Mouse (Mus musculus) heart, adult 2 months (tissue): ENCODE measurements around the gene Dusp7. TPM values are rescaled to one million over a fixed set of nuclear protein-coding genes. Genes with fewer than 3 reads are reported as not detected.
A peak's percentile ranks its signal among the peaks of the same experiment; 100 is the strongest.

Experiments used
- DNase-seq, 2 experiments: peaks; one replicate each; pipeline ENCODE4 v3.0.0; 2021
- H3K27ac ChIP-seq: fragments of 200-600 bp; 2 replicates; pipeline ENCODE4 v1.8.1; 2022
- H3K27me3 ChIP-seq: fragments of 200-500 bp; 2 replicates; pipeline ENCODE4 v1.6.1; 2012; ENCODE audit warnings: mild to moderate bottlenecking, low read length, inconsistent platforms, mixed read lengths; ENCODE audit not compliant: control insufficient read depth, insufficient read depth
- H3K36me3 ChIP-seq: fragments of 200-500 bp; 2 replicates; pipeline ENCODE4 v1.6.1; 2012; ENCODE audit warnings: low read length, inconsistent platforms; ENCODE audit not compliant: control insufficient read depth, insufficient read depth
- H3K4me1 ChIP-seq: fragments of 200-500 bp; 2 replicates; pipeline ENCODE4 v1.6.1; 2011; ENCODE audit warnings: low read length; ENCODE audit not compliant: control insufficient read depth, insufficient read depth
- H3K4me3 ChIP-seq: fragments of 200-600 bp; 2 replicates; pipeline ENCODE4 v1.8.1; 2022
- H3K79me2 ChIP-seq: fragments of 200-500 bp; replicated peaks from 2 replicates; pipeline ENCODE4 v1.6.1; 2012; ENCODE audit warnings: mild to moderate bottlenecking, inconsistent platforms, low read length, moderate library complexity, mixed read lengths; ENCODE audit not compliant: control insufficient read depth, insufficient read depth
- H3K9ac ChIP-seq: fragments of 200-500 bp; 2 replicates; pipeline ENCODE4 v1.6.1; 2012; ENCODE audit warnings: low read depth, mild to moderate bottlenecking, control low read depth, inconsistent platforms, low read length, mixed read lengths
- CTCF ChIP-seq: fragments of 200-600 bp; IDR thresholded peaks from 2 replicates; pipeline ENCODE4 v1.8.1; 2022; ENCODE audit warnings: antibody characterized with exemption, mild to moderate bottlenecking, moderate library complexity
- EP300 ChIP-seq: fragments of 200-500 bp; IDR thresholded peaks from 2 replicates; pipeline ENCODE4 v1.6.1; 2011; ENCODE audit warnings: low read depth, low read length, control low read depth; ENCODE audit not compliant: insufficient read depth
- POLR2A ChIP-seq: fragments of 200-500 bp; IDR thresholded peaks from 2 replicates; pipeline ENCODE4 v1.6.1; 2011; ENCODE audit warnings: mild to moderate bottlenecking, low read depth, low read length, control low read depth; ENCODE audit not compliant: insufficient read depth
- WGBS: fragments of 180-500 bp; shearing (Covaris S2); methylation state at CpG from one replicate; pipeline ENCODE4 v1.1.7; 2018; 5-methylcytosine and 5-hydroxymethylcytosine counted together
- intact Hi-C: fragments of 180-260 bp; cut with DNase I; formaldehyde crosslinking; loops from one replicate; pipeline ENCODE4 v1.15.1; 2025
- polyA plus RNA-seq: library from polyadenylated mRNA; depleted of rRNA; stranded (reverse); fragments of >200 nt; gene quantifications from 2 replicates; pipeline ENCODE4 v1.2.3, GENCODE M21; 2012
- total RNA-seq, 2 experiments: library from RNA; stranded (reverse); gene quantifications; 2 replicates each; pipeline ENCODE4 v1.2.3; 2021

Dusp7 gene
- total and polyA plus RNA-seq, 3 experiments = 47.6 to 102 (median 64.9) TPM

- Histone ChIP-seq H3K4me3 (peak overlapping the region; percentile 97), H3K9ac (peak overlapping the region; percentile 91), H3K27me3 (no peaks in the 10 kb centered on the region), H3K79me2 (peaks cover 15% of the 10 kb centered on the region), H3K4me1 (peaks cover 13% of the 10 kb centered on the region), H3K36me3 (peaks cover 8% of the 10 kb centered on the region), H3K27ac (peak overlapping the region; percentile 93)
- intact Hi-C loops = loop anchor here (5.0 kb wide), 1 partner anchor 107 kb away; the partner anchor contains the start of genes Parp3 and Rrp9
- 3% methylated on average over 11 of the region's 11 CpGs for WGBS
- DNase-seq = peak; percentile 74
- no peak for TF ChIP-seq CTCF
- peak; percentile 58; the same call in 1 of the 2 replicates for TF ChIP-seq EP300
- TF ChIP-seq POLR2A = 0 out of 2 replicates have a peak, but pooled peaks have one; percentile 25
Measured at GRCm38 (mm10) chr9:106369801-106370485, 1.5 kb downstream of the Dusp7 start.

GRCm38 (mm10) chr9:106370620-106371383 is 2.4 kb downstream of the Dusp7 start:
- intact Hi-C loops = no loop called here
- peak overlapping the region; percentile 91 for H3K9ac ChIP-seq

GRCm38 (mm10) chr9:106371384-106371671 is 2.9 kb downstream of the Dusp7 start:
- no peak for DNase-seq
- TF ChIP-seq POLR2A = no peak
- no peak for TF ChIP-seq CTCF
- no peak for TF ChIP-seq EP300
- 9% methylated on average over 6 of the region's 6 CpGs for WGBS
- Histone ChIP-seq H3K27me3 (no peaks in the 10 kb centered on the region), H3K27ac (peak overlapping the region; percentile 93), H3K4me3 (peak overlapping the region; percentile 97), H3K79me2 (peaks cover 15% of the 10 kb centered on the region), H3K36me3 (peaks cover 8% of the 10 kb centered on the region), H3K9ac (peak overlapping the region; percentile 61), H3K4me1 (peaks cover 13% of the 10 kb centered on the region)
- intact Hi-C loops = no loop called here

More at GRCm38 (mm10) chr9:106370620-106371383, 2.4 kb downstream of the Dusp7 start:
- Histone ChIP-seq H3K4me1 (peaks cover 13% of the 10 kb centered on the region), H3K27me3 (no peaks in the 10 kb centered on the region), H3K4me3 (peak overlapping the region; percentile 97), H3K36me3 (peaks cover 8% of the 10 kb centered on the region), H3K79me2 (peaks cover 15% of the 10 kb centered on the region), H3K27ac (peak overlapping the region; percentile 93)
- TF ChIP-seq CTCF (no peak), EP300 (no peak), POLR2A (no peak)
- 40% methylated on average over 30 of the region's 30 CpGs for WGBS
- DNase-seq = peak in 1 of 2 experiments; percentile 64

- 0% methylated on average over 6 of the region's 6 CpGs for WGBS
- DNase-seq = peak; percentile 89 to 95
- Histone ChIP-seq H3K36me3 (peaks cover 8% of the 10 kb centered on the region), H3K4me3 (peak overlapping the region; percentile 97), H3K9ac (peak overlapping the region; percentile 61), H3K27ac (peak overlapping the region; percentile 93), H3K27me3 (no peaks in the 10 kb centered on the region), H3K4me1 (peaks cover 13% of the 10 kb centered on the region), H3K79me2 (peaks cover 15% of the 10 kb centered on the region)
- peak; percentile 89; the same call in 1 of the 2 replicates for TF ChIP-seq POLR2A
- TF ChIP-seq CTCF = peak; percentile 63
- peak; percentile 99; the same call in 1 of the 2 replicates for TF ChIP-seq EP300
- intact Hi-C loops = loop anchor here (1.0 kb wide), 1 partner anchor 13 kb away; no protein-coding TSS in a partner anchor
Measured at GRCm38 (mm10) chr9:106371776-106372175, 3.3 kb downstream of the Dusp7 start.

GRCm38 (mm10) chr9:106372431-106373412 is 4.3 kb downstream of the Dusp7 start:
- no peaks in the 10 kb centered on the region for H3K27me3 ChIP-seq
- peak overlapping the region; percentile 93 for H3K27ac ChIP-seq
- peaks cover 15% of the 10 kb centered on the region for H3K79me2 ChIP-seq
- peaks cover 16% of the 10 kb centered on the region for H3K4me1 ChIP-seq
- WGBS = 59% methylated on average over 11 of the region's 11 CpGs
- intact Hi-C loops = loop anchor here (1.0 kb wide), 1 partner anchor 12 kb away; no protein-coding TSS in a partner anchor
- TF ChIP-seq EP300 (no peak), POLR2A (no peak), CTCF (no peak)
- H3K36me3 ChIP-seq = peaks cover 10% of the 10 kb centered on the region
- DNase-seq = peak in 1 of 2 experiments; percentile 41
- peak overlapping the region; percentile 42 for H3K4me3 ChIP-seq
- peak overlapping the region; percentile 60 for H3K9ac ChIP-seq
